Mouse (Mus musculus) hindbrain, embryonic 14.5 days (tissue): ENCODE results near the gene Dcaf7. TPM values are rescaled to one million over a fixed set of nuclear protein-coding genes. Genes with fewer than 3 reads are reported as not detected.
A peak's percentile ranks its signal among the peaks of the same experiment; 100 is the strongest.
"Not testable (repeated sequence)": the region's sequence is repeated elsewhere in the genome, so short reads cannot be mapped to it uniquely, and the experiment has no call there.

ENCODE experiments used
- ATAC-seq: fragments of 200-750 bp; cut with Nextera tagmentation; 2 replicates; pipeline ENCODE4 v1.8.0; 2017; ENCODE audit warnings: moderate number of reproducible peaks, mild to moderate bottlenecking, moderate TSS enrichment, moderate library complexity; ENCODE audit not compliant: low FRiP score
- DNase-seq: peaks from one replicate; pipeline ENCODE4 v3.0.0-alpha.2; 2015; ENCODE audit warnings: low spot score
- H3K27ac ChIP-seq: fragments of 300-500 bp; sonication (generic); 2 replicates; pipeline ENCODE4 v1.5.1; 2014; ENCODE audit warnings: mild to moderate bottlenecking, moderate library complexity
- H3K27me3 ChIP-seq: fragments of 300-500 bp; sonication (generic); 2 replicates; pipeline ENCODE4 v1.6.1; 2014; ENCODE audit warnings: mild to moderate bottlenecking, low read length, mixed read lengths; ENCODE audit not compliant: control insufficient read depth, insufficient read depth
- H3K36me3 ChIP-seq: fragments of 300-500 bp; sonication (generic); replicated peaks from 2 replicates; pipeline ENCODE4 v1.6.1; 2014; ENCODE audit not compliant: control insufficient read depth, insufficient read depth
- H3K4me1 ChIP-seq: fragments of 300-500 bp; sonication (generic); replicated peaks from 2 replicates; pipeline ENCODE4 v1.6.1; 2014; ENCODE audit warnings: antibody characterized with exemption, low read length, mixed read lengths; ENCODE audit not compliant: control insufficient read depth, insufficient read depth
- H3K4me2 ChIP-seq: fragments of 300-500 bp; sonication (generic); replicated peaks from 2 replicates; pipeline ENCODE4 v1.6.1; 2014; ENCODE audit warnings: mild to moderate bottlenecking, moderate library complexity
- H3K4me3 ChIP-seq: fragments of 300-500 bp; sonication (generic); replicated peaks from 2 replicates; pipeline ENCODE4 v1.5.1; 2014; ENCODE audit warnings: mild to moderate bottlenecking, low read length
- H3K9ac ChIP-seq: fragments of 300-500 bp; sonication (generic); 2 replicates; pipeline ENCODE4 v1.6.1; 2014
- H3K9me3 ChIP-seq: fragments of 300-500 bp; sonication (generic); 2 replicates; pipeline ENCODE4 v1.6.1; 2016; ENCODE audit warnings: low read length; ENCODE audit not compliant: control insufficient read depth
- WGBS: fragments of 180-500 bp; shearing (Covaris S2); extraction: QIAGEN DNeasy Blood & Tissue Kit; methylation state at CpG from one replicate; pipeline ENCODE4 v1.1.7; 2014; 5-methylcytosine and 5-hydroxymethylcytosine counted together
- polyA plus RNA-seq: library from polyadenylated mRNA; unstranded; fragments of >200 nt; fragmentation: Nextera tagmentation; extraction: Ambion mirVana; gene quantifications from 2 replicates; pipeline ENCODE4 v1.2.1, GENCODE M21; 2014

Gene Dcaf7
- polyA plus RNA-seq, 1 experiment from 2014 or later = 156 TPM

DNA sequence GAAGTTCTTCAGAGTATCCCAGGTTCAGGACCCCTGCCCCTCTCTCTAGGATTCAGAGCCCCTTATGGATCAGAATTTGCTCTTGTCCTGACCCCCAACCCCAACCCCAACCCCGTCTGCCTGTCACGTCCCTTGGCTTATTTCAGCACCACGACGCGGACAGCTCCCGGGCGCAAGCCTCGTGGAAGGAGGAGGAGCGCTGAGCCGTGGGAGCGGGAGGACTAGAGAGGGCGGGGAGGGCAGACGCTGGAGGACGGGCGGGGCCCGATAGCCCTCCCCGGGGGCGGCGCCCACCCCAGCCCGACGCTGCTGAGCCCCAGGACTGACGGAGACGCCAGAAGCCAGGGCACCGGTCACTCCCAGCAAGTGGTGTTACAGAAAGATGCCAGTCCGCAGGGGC is 28.9 kb upstream of the Dcaf7 start, which contains the start of gene Kcnh6:
TSS of gene Kcnh6 (plus strand) at position 304 of the 400 bp plus-strand sequence.
- DNase-seq (peak; percentile 45), ATAC-seq (no peak)
- peak within 1 kb of the TSS; percentile 11; the same call in 1 of the 2 replicates for H3K4me3 ChIP-seq
- no peaks in the 10 kb centered on the region; the same call in 1 of the 2 replicates for H3K27me3 ChIP-seq
- no peak within 1 kb of the TSS for H3K27ac ChIP-seq
- no peaks in the 10 kb centered on the region for H3K36me3 ChIP-seq
- H3K4me1 ChIP-seq = peaks cover 9% of the 10 kb centered on the region; the same call in 1 of the 2 replicates
- H3K9me3 ChIP-seq = no peaks in the 10 kb centered on the region
- no peak within 1 kb of the TSS; the same call in 1 of the 2 replicates for H3K9ac ChIP-seq
- peak within 1 kb of the TSS; percentile 45 for H3K4me2 ChIP-seq
- WGBS = 2% methylated on average over 24 of the region's 25 CpGs

DNA sequence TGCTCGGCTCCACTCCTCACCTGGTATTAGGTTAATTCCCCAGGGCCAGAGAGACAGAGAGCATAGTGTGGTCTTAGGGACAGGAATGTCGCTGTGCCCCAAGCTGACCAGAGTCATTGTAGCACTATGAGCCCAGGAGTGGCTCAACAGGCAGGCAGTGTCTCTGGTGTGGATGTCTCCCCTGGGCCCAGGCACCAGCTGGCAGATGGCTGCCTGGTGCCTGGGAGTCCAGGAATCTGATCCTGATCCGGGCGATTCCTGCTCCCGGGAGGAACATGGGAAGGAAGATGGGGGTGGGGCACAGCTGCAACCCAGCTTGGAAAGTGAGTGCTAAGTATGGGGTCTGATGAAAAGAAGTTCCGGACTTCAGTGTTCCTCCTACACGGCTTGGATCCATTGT is 24.0 kb upstream of the Dcaf7 start:
- no peaks in the 10 kb centered on the region for H3K9me3 ChIP-seq
- no peak for ATAC-seq
- H3K4me1 ChIP-seq = peaks cover 8% of the 10 kb centered on the region

DNA sequence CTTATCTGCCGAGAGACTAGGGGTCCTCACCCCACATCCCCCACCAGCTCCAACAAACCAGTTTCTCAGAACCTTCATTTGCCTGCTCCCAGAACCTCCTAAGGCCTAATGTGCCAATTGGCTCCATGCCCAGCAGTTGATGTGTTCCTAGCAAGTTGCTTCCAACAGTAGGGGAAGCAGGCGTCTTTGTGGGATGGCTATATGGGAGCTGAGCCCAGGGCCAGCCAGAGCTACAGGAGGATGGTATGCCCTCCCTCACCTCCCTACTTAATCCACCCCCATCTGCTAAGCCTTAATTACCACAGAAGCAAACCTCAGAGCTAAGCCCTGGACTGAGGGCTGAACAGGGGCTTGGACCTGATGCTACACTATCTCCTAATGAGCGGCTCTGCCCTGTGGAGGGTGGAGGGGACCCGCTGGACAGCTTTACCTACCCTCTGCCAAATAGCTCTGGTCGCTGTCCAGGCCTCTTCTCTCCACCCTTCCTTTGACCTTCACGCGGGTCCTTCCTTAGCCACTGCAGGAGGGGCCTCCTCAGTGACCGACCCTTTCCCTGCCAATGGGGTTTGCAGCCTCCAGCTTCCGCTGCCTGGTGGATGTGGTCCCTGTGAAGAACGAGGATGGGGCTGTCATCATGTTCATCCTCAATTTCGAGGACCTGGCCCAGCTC is 23.0 kb upstream of the Dcaf7 start:
- Histone ChIP-seq H3K4me2 (no peak overlapping the region), H3K4me3 (no peak overlapping the region), H3K4me1 (peaks cover 4% of the 10 kb centered on the region; the same call in 1 of the 2 replicates), H3K27me3 (no peaks in the 10 kb centered on the region), H3K9ac (no peak overlapping the region), H3K9me3 (no peaks in the 10 kb centered on the region), H3K36me3 (no peaks in the 10 kb centered on the region), H3K27ac (no peak overlapping the region)
- peak; percentile 48; the same call in 1 of the 2 replicates for ATAC-seq
- peak; percentile 49 for DNase-seq
- WGBS = 72% methylated on average over 11 of the region's 11 CpGs

More for the DNA sequence above, 24.0 kb upstream of the Dcaf7 start:
- Histone ChIP-seq H3K27ac (no peak overlapping the region), H3K4me3 (no peak overlapping the region), H3K9ac (no peak overlapping the region), H3K36me3 (no peaks in the 10 kb centered on the region), H3K27me3 (no peaks in the 10 kb centered on the region; the same call in 1 of the 2 replicates), H3K4me2 (no peak overlapping the region)
- DNase-seq = no peak
- 48% methylated on average over 7 of the region's 7 CpGs for WGBS

DNA sequence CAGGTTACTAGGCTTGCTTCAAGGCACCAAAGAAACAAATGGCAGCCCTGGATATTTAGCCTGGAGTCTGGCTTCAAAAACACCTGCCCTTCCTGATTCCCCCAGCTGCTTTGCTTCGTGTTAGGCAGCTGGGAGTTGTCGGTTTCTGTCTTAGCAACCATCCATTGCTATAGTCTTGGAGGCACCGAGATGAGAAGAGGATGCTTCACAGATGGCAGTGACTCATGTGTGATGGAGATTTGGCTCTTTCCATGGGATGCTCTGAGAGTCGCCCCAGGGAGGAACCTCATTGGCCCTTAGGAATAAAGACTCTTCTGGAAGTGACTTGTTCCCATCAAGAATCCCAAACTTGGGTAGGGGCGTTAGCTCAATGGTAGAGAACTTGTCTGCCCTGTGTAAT is 20.2 kb upstream of the Dcaf7 start:
- Histone ChIP-seq H3K9ac (no peak overlapping the region), H3K27me3 (no peaks in the 10 kb centered on the region), H3K27ac (no peak overlapping the region), H3K4me2 (no peak overlapping the region), H3K4me1 (peaks cover 3% of the 10 kb centered on the region; the same call in 1 of the 2 replicates), H3K4me3 (no peak overlapping the region), H3K36me3 (no peaks in the 10 kb centered on the region), H3K9me3 (no peaks in the 10 kb centered on the region)
- ATAC-seq (no peak), DNase-seq (no peak)
- WGBS = 87% methylated on average over 5 of the region's 5 CpGs

DNA sequence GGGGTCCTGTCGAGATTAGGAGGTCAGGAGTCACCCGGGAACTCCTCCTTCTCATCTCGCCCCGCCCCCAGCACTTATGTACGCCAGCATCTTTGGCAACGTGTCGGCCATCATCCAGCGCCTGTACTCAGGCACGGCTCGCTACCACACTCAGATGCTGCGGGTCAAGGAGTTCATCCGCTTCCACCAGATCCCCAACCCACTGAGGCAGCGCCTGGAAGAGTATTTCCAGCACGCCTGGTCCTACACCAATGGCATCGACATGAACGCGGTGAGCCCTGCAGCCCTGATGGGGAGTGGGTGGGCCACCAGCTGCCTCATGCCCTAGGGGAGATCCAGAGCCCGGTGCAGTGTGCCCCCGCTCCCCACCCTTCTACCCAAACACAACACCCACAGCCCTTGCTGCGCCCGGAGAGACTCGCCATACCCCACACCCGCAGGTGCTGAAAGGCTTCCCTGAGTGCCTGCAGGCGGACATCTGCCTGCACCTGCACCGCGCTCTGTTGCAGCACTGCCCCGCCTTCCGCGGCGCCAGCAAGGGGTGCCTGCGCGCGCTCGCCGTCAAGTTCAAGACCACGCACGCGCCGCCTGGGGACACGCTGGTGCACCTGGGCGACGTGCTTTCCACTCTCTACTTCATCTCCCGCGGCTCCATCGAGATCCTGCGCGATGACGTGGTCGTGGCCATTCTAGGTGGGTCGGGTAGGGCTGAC is 16.5 kb upstream of the Dcaf7 start:
- ATAC-seq (peak; percentile 71), DNase-seq (peak; percentile 57)
- Histone ChIP-seq H3K27ac (peak overlapping the region; percentile 60), H3K4me1 (0 out of 2 replicates have a peak, but pooled peaks cover 3% of the 10 kb centered on the region), H3K36me3 (no peaks in the 10 kb centered on the region), H3K4me3 (peak overlapping the region; percentile 47), H3K9me3 (no peaks in the 10 kb centered on the region), H3K4me2 (peak overlapping the region; percentile 71), H3K27me3 (no peaks in the 10 kb centered on the region), H3K9ac (peak overlapping the region; percentile 69)
- WGBS = under 1% methylated on average over 50 of the region's 50 CpGs

DNA sequence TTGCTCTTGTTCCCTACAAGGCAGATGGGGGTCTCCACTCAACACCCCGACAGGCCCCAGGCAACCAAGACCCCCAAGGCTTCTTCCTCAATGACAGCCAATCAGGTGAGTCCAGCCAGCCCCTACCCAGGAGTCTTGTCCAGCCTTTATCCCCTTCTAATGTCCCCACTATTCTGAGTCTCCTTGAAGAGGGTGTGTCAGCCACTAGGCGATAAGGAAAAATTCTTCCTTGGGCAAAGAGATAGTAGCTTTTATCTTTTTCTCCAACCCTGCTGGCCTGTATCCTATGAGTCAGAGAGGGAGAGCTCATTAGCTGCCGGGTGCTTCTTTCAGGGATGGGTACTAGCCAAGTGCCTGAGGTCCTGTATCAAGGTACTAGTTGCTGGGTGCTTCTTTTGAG is 10.9 kb upstream of the Dcaf7 start:
- 85% methylated on average over 3 of the region's 3 CpGs for WGBS
- Histone ChIP-seq H3K4me1 (no peaks in the 10 kb centered on the region), H3K4me3 (no peak overlapping the region), H3K36me3 (no peaks in the 10 kb centered on the region), H3K4me2 (no peak overlapping the region), H3K27ac (no peak overlapping the region), H3K9me3 (no peaks in the 10 kb centered on the region), H3K27me3 (no peaks in the 10 kb centered on the region), H3K9ac (no peak overlapping the region)
- ATAC-seq = no peak
- no peak for DNase-seq

DNA sequence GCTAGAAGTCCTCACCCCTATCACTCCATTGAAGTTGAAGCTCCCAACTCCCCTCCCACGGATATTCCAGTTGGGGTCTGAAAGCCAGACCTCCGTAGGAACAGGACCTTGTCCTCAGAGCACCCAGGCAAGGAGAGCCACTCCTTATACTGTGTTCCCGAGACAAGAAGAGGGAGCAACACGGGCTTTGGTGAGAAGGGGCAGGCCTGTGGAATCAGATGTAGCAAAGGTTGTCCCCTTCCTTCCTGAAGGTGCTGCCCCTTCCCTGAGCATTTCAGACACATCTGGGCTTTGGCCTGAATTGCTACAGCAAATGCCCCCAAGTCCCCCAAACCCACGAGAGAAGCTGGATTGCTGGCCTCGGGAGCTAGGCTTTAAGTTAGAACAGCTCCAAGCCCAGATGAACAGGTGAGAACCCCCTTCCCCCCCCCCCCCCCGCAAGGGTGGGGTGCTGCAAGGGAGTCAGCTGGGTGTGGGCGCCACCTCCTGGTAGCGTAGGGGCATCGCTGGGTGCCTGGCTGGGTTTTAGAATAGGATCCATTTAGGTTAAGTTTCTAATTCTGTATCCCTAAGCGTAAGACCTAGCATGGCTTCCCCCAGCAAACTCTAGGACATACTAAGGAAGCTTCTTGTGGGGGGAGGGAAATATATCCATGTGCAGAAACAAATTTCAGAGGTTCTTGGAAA is 10.1 kb upstream of the Dcaf7 start:
- H3K27ac ChIP-seq = no peak overlapping the region
- H3K27me3 ChIP-seq = no peaks in the 10 kb centered on the region
- no peak overlapping the region for H3K9ac ChIP-seq
- ATAC-seq (no peak), DNase-seq (peak; percentile 25)
- no peak overlapping the region for H3K4me2 ChIP-seq
- no peaks in the 10 kb centered on the region for H3K4me1 ChIP-seq
- WGBS = 40% methylated on average over 11 of the region's 11 CpGs
- no peak overlapping the region for H3K4me3 ChIP-seq
- no peaks in the 10 kb centered on the region for H3K9me3 ChIP-seq
- H3K36me3 ChIP-seq = no peaks in the 10 kb centered on the region

DNA sequence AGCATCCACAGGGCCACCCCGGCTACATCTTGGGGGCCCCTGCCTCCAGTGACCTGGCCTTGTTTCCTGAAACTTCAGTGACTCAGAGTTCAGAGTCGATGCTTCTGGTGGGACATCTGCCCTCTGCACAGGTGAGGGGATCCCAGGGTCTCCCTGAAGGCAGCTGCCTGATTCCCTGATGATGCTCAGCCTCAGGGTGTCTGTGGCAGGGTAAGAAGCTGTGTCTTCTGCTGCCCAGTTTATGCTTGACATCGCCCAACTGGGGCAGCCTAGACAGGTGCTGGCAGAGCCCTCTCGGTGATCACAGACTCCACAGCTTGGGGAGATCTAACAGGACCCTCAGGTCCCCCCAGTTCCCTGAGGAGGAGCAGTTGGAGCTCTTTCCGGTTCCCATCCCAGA is 9.1 kb upstream of the Dcaf7 start:
- DNase-seq (no peak), ATAC-seq (no peak)
- H3K9me3 ChIP-seq = no peaks in the 10 kb centered on the region
- 89% methylated on average over 5 of the region's 5 CpGs for WGBS
- no peak overlapping the region for H3K4me2 ChIP-seq
- H3K27me3 ChIP-seq = no peaks in the 10 kb centered on the region
- no peak overlapping the region for H3K9ac ChIP-seq
- H3K27ac ChIP-seq = no peak overlapping the region
- H3K4me1 ChIP-seq = no peaks in the 10 kb centered on the region
- no peaks in the 10 kb centered on the region for H3K36me3 ChIP-seq
- H3K4me3 ChIP-seq = no peak overlapping the region

DNA sequence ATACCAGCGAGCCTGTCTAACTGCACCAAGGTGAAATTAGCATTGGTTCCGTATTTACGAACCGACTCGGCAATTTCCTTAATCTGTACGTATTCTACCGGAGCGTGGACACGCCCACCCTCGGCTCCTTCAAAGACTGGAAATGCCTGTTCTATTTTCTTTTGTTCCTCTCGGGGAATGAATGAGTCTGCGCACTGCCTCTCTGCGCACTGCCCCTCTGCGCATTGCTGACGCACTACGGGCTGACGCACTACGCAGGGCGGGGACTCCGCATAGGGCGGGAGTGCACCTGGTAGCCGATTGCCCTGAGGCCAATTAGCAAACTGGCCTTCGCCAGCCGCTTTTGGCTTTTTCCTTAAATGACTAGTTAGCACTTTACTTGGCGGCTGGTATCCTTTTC is 4.6 kb upstream of the Dcaf7 start:
- H3K4me1 ChIP-seq, H3K27me3 ChIP-seq, H3K9me3 ChIP-seq, ATAC-seq, DNase-seq, H3K36me3 ChIP-seq: not testable (repeated sequence)
- Histone ChIP-seq H3K9ac (peak overlapping the region; percentile 29; the same call in 1 of the 2 replicates), H3K4me3 (peak overlapping the region; percentile 25), H3K27ac (peak overlapping the region; percentile 76), H3K4me2 (peak overlapping the region; percentile 16; the same call in 1 of the 2 replicates)
- 35% methylated on average over 2 of the region's 25 CpGs for WGBS
